Mouse (Mus musculus) brain, embryonic 18.5 days (tissue): ENCODE measurements at regions not wholly inside any gene's neighbourhood (a gene's known extent, or its start where the extent isn't known, plus 50 kb on each side); places are given as distances from the start of the nearest gene placed in this dataset.
"Not testable (repeated sequence)": the region's sequence is repeated elsewhere in the genome, so short reads cannot be mapped to it uniquely, and the experiment has no call there.

Experiments
- DNase-seq: peaks from one replicate; pipeline ENCODE4 v3.0.0-alpha.2; 2012; ENCODE audit warnings: low read depth, low spot score

DNA sequence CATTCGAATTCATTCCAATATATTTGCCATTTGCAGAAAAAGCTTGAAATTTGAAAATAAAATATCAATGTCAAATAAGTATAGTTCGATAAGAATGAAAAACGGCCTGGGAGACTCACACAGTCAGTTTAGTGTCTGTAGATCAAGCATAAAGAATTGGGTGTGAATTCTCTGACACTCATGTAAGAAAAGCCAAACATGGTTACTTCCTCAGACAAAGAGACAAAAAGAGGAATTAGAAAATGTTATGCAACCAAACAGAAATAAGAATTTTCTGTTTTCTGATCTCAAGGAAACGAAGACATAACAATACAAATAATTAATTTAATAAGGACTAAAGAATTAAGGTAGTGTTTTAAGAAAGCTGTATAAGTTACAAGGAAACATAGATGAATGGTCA is 113.7 kb upstream of the Egfr start:
- no peak for DNase-seq

GRCm38 (mm10) chr11:16649599-16649998 is 102.4 kb upstream of the Egfr start:
- no peak for DNase-seq

DNA sequence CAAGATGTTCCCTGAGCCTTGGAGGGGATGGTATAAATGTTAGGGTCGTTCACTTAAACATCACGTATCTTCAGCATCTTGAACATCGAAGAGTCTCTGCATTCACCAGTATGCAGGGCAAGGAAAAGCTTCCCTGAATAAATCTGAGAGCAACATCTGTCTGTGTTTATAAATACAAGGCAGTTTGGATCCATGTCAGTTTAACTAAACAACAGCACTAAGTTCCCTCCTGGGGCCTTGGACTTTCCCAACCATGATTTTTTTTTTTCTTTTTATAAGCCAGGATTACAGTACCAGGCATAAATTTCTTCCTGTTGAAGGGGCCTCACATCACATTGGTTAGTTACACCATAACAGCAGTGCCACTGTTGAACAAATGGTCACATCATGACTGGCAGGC is 88.2 kb upstream of the Egfr start:
- no peak for DNase-seq

- DNase-seq = peak; percentile 18
Measured at GRCm38 (mm10) chr11:16669453-16670251, 82.4 kb upstream of the Egfr start.

- DNase-seq = no peak
Measured at GRCm38 (mm10) chr11:16670282-16670681, 81.7 kb upstream of the Egfr start.

DNA sequence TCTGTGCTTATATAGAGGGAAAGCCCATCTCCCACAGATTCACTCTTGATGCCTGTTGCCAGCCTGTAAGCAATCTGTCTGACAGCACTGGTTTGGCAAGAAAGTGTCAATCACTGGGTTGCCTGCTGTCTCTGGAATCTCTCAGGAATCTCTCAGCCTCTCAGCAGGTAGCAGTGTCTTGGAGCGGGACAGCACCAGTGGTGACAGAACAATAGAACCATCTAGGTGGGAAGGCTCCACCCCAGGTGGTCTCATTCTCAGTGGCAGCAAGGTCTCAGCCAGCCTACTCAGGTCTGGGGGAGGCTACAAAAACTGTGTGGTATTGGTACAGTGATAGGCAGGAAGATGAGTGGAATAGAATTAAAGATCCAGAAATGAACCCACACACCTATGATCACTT is 76.1 kb upstream of the Egfr start:
- DNase-seq = not testable (repeated sequence)

DNA sequence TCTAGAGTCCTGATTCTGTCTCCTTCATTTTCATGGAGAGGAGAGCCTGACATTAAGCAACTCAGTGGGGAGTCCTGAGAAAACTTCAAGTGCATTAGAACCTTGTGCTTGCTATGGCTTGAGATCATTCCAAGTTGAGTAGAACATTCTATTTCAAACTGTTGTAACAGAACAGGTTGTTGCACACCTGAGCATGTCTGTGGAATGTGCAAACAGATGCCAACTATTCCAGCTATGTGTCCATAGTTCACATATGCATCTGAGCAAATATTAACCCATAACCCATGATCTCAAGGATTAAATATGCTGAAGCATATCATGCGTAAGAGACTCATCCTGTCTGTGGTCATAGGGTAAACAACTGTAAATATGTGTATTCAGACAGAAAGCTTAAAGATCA is 68.5 kb upstream of the Egfr start:
- no peak for DNase-seq

DNA sequence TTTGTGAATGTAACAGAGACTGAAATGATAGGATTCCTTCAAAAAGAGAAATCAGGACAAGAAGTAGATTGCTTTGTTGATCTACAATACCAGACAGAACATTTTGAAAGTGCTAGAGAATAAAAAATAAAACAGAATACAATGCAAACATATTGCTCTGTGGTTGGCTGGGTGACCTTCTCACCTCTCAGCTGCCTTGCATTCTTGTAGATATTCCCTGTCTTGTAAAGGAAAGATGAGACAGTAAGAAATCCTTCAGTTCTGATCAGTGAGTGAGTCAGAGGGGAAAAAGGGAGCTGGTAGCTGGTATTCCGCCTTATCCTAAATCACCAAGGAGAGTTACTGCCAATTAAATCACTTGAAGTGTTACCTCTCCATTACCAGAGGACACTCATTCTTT is 56.4 kb upstream of the Egfr start:
- no peak for DNase-seq

DNA sequence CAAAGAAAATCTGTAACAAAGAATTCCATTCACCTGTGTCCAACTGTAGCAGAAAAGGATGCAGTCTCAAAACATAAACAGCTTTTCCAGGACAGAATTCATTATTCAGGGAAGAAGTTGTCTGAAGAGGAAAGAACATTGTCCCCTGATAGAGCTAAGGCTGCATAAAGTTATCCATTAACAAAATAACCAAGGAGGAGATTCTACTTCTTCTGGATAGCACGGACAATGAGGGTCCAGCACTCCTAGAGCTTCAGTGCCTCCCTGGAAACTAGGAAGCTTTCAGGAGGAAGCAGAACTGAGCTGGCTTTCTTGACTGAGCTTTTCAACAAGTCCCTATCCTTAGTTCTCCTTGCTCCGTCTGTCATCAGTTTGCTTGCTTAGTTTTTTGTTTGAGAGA is 55.2 kb upstream of the Egfr start:
- no peak for DNase-seq

DNA sequence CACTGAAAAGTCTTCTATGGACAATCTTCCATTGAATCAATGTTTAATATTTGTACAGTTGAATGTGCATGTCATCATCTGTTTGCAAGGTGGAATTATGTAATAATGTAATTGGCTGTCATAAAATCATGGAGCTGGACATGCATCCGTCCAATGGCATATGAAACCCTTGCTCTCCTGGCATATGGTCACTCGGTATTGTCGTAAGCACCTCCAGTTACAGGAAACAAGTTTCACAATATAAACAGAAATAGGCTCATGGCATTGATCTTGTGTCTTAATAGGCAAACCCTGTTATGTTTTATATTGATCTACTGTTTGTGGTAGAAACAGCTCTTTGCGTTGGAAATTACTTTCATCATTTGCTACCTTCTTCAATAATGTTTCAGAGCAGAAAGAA is 50.2 kb upstream of the Egfr start:
- no peak for DNase-seq
